Mouse (Mus musculus) liver, adult 10 weeks (tissue): Measurements from ENCODE around the gene Riox1. TPM values are rescaled to one million over a fixed set of nuclear protein-coding genes. Genes with fewer than 3 reads are reported as not detected.

Experiments
- polyA plus RNA-seq: library from polyadenylated mRNA; stranded (reverse); fragments of 350-450 nt; fragmentation: Illumina TruSeq; extraction: RNeasy Lipid Tissue Mini Kit (QIAGEN cat#74804); gene quantifications from one replicate; pipeline ENCODE4 v1.2.3, GENCODE M21; 2014; ENCODE audit warnings: low read depth, low replicate concordance

The Riox1 gene
- polyA plus RNA-seq, result 1.3 TPM

DNA sequence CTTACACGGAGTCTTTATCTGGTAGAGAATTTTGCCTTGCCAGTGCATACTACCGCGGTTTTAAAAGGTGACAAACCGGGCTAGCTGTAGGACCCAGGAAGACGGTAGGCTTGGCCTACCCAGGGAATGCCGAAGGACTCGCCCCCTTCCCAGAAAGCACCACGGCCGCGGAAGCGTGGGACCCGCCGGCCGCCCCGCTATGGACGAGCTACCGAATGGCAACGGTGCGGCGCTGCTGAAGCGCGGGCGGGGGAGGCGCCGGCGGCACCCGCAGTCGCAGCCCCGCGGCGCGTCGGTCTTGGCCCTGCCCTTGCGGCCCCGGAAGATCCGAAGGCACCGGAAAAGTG, at the start of gene Riox1:
Gene Riox1, plus strand, starts transcription at position 116 of the 347 bp plus-strand sequence.

GRCm38 (mm10) chr12:83921535-83922381, 28.6 kb upstream of the Riox1 start, which contains the start of gene Numb:
Gene Numb (minus strand): TSS chr12:83921934.

DNA sequence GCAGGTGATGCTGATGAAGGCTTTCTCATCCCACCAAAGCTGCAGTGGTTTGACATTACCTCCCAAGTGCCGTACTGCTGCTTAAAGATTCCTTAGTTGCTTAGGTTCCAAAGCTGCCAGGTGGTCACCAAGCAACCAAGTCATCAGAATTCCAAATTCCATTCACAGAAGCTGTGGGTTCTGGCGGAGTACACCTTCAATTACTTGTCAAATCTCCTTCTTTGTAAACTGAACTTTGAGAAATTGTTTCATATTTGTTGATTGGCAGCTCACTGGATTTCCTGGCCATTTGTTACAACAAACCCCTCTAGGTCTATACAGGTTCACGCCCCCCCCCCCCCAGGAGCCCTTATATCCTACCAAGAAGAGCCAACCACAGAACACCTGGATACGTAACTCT, 34.3 kb downstream of the Riox1 start, which contains the start of gene Heatr4:
Gene Heatr4, minus strand, starts transcription at position 101 of the 400 bp plus-strand sequence.

DNA sequence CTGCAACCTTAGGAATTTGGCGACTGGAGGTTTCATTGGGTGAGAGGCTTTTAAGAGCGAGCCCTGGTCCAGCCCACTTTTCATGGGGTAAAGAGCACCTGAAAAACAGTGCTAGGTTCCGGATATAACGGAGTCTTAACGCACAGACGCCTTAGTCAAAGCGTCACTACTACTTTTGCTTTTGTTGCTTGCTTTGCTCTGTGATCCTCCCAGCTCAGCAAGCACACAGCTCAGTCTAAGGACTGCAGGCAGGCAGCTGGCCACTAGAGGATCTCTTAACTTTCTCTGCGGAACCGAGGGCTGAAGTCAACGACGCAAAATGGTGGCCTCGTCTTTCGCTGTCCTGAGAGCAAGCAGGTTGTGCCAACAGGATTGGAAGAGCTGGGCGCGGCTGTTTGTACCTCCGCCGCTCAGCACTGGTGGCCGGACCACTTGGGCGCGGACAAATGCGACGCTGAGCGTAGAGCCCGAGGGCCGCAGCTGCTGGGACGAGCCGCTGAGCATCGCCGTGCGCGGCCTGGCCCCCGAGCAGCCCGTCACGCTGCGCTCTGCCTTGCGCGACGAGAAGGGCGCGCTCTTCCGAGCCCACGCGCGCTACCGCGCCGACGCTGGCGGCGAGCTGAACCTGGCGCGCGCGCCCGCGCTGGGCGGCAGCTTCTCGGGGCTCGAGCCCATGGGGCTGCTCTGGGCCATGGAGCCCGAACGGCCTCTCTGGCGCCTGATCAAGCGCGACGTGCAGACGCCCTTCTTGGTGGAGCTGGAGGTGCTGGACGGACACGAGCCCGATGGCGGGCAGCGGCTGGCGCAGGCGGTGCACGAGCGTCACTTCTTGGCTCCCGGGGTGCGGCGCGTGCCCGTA, 37.4 kb downstream of the Riox1 start, which contains the start of gene Acot2:
Gene Acot2, plus strand, starts transcription at position 279 of the 859 bp plus-strand sequence.

Other genes with a start within 250 kb of the Riox1 start
- not detected for gene Papln, start 187.0 kb upstream of the Riox1 start, polyA plus RNA-seq
- 17.6 TPM for gene Numb, start 28.7 kb upstream of the Riox1 start, polyA plus RNA-seq
- gene Heatr4, start 34.2 kb downstream of the Riox1 start, polyA plus RNA-seq, result not detected
- gene Acot2, start 37.3 kb downstream of the Riox1 start, polyA plus RNA-seq, result 2.5 TPM
- 68.6 TPM for gene Acot1, start 58.9 kb downstream of the Riox1 start, polyA plus RNA-seq
- gene Acot4, start 87.8 kb downstream of the Riox1 start, polyA plus RNA-seq, result 80.2 TPM
- gene Gm49366, start 88.3 kb downstream of the Riox1 start, polyA plus RNA-seq, result not detected
- gene Acot3, start 101.5 kb downstream of the Riox1 start, polyA plus RNA-seq, result 49.5 TPM
- gene Acot5, start 118.7 kb downstream of the Riox1 start, polyA plus RNA-seq, result not detected
- 2.0 TPM for gene Acot6, start 150.0 kb downstream of the Riox1 start, polyA plus RNA-seq
- gene Dnal1, start 163.8 kb downstream of the Riox1 start, polyA plus RNA-seq, result 1.4 TPM
- not detected for gene Pnma1, start 197.9 kb downstream of the Riox1 start, polyA plus RNA-seq